Mouse (Mus musculus) bone marrow macrophage, adult 2 months (primary cell): ENCODE data around the gene Actr6. TPM values are rescaled to one million over a fixed set of nuclear protein-coding genes. Genes with fewer than 3 reads are reported as not detected.
A peak's percentile ranks its signal among the peaks of the same experiment; 100 is the strongest.

Experiments
- H3K27ac ChIP-seq: 2 replicates; pipeline ENCODE4 v1.5.1; 2012; ENCODE audit warnings: low read depth, low read length; ENCODE audit not compliant: insufficient read depth
- H3K4me1 ChIP-seq: 2 replicates; pipeline ENCODE4 v1.6.1; 2012; ENCODE audit warnings: low read length; ENCODE audit not compliant: control insufficient read depth, insufficient read depth
- H3K4me3 ChIP-seq: 2 replicates; pipeline ENCODE4 v1.5.1; 2012; ENCODE audit warnings: mild to moderate bottlenecking, low read length, moderate library complexity; ENCODE audit not compliant: insufficient read depth
- CTCF ChIP-seq: IDR thresholded peaks from 2 replicates; pipeline ENCODE4 v1.5.1; 2012; ENCODE audit warnings: low read depth, mild to moderate bottlenecking, low read length, moderate library complexity
- POLR2A ChIP-seq: IDR thresholded peaks from 2 replicates; pipeline ENCODE4 v1.6.1; 2012; ENCODE audit warnings: mild to moderate bottlenecking, low read depth, low read length, borderline replicate concordance
- polyA plus RNA-seq: library from polyadenylated mRNA; stranded (reverse); fragments of >200 nt; gene quantifications from 2 replicates; pipeline ENCODE4 v1.2.4, GENCODE M21; 2012; ENCODE audit not compliant: missing spikeins, insufficient read depth, insufficient read length

Actr6 gene
- polyA plus RNA-seq, 1 experiment, result 18.6 TPM

- H3K4me3 ChIP-seq, result no peak overlapping the region
- H3K27ac ChIP-seq, result no peak overlapping the region
- TF ChIP-seq CTCF, result no peak
- TF ChIP-seq POLR2A, result no peak
- H3K4me1 ChIP-seq, result peaks cover 18% of the 10 kb centered on the region
Observed at GRCm38 (mm10) chr10:89748619-89749018, 16.5 kb upstream of the Actr6 start.

GRCm38 (mm10) chr10:89747911-89748310 lies 15.8 kb upstream of the Actr6 start:
- H3K4me1 ChIP-seq, result peaks cover 18% of the 10 kb centered on the region
- TF ChIP-seq CTCF (no peak), POLR2A (no peak)
- peak overlapping the region; percentile 34; the same call in 1 of the 2 replicates for H3K27ac ChIP-seq
- no peak overlapping the region for H3K4me3 ChIP-seq

- Histone ChIP-seq H3K4me1 (peaks cover 18% of the 10 kb centered on the region), H3K27ac (peak overlapping the region; percentile 60), H3K4me3 (peak overlapping the region; percentile 23)
- no peak for TF ChIP-seq CTCF
- no peak for TF ChIP-seq POLR2A
Observed at GRCm38 (mm10) chr10:89747221-89747905, 15.3 kb upstream of the Actr6 start.

- TF ChIP-seq POLR2A, result no peak
- TF ChIP-seq CTCF, result no peak
- no peak overlapping the region for H3K27ac ChIP-seq
- H3K4me3 ChIP-seq, result no peak overlapping the region
- peaks cover 19% of the 10 kb centered on the region for H3K4me1 ChIP-seq
Observed at GRCm38 (mm10) chr10:89746581-89746980, 14.5 kb upstream of the Actr6 start.

- H3K4me3 ChIP-seq, result peak overlapping the region; percentile 97
- peak overlapping the region; percentile 70 for H3K27ac ChIP-seq
- peaks cover 24% of the 10 kb centered on the region for H3K4me1 ChIP-seq
- TF ChIP-seq POLR2A, result no peak
- TF ChIP-seq CTCF, result no peak
Observed at GRCm38 (mm10) chr10:89745666-89746020, 13.5 kb upstream of the Actr6 start.

GRCm38 (mm10) chr10:89744871-89745665 lies 13.0 kb upstream of the Actr6 start, which contains the start of gene Uhrf1bp1l:
TSS of gene Uhrf1bp1l (plus strand) at chr10:89744991.
- TF ChIP-seq POLR2A (peak; percentile 66; the same call in 1 of the 2 replicates), CTCF (no peak)
- Histone ChIP-seq H3K27ac (peak within 1 kb of the TSS; percentile 70), H3K4me3 (peak within 1 kb of the TSS; percentile 97), H3K4me1 (peaks cover 28% of the 10 kb centered on the region)

GRCm38 (mm10) chr10:89744341-89744740 lies 12.2 kb upstream of the Actr6 start:
- peaks cover 28% of the 10 kb centered on the region for H3K4me1 ChIP-seq
- TF ChIP-seq POLR2A, result no peak
- no peak for TF ChIP-seq CTCF
- H3K4me3 ChIP-seq, result peak overlapping the region; percentile 19
- H3K27ac ChIP-seq, result no peak overlapping the region

- no peak for TF ChIP-seq CTCF
- TF ChIP-seq POLR2A, result no peak
- Histone ChIP-seq H3K4me1 (peaks cover 25% of the 10 kb centered on the region), H3K4me3 (no peak overlapping the region), H3K27ac (no peak overlapping the region)
Observed at GRCm38 (mm10) chr10:89743266-89743665, 11.2 kb upstream of the Actr6 start.

- TF ChIP-seq CTCF (no peak), POLR2A (no peak)
- H3K4me3 ChIP-seq, result peak overlapping the region; percentile 27; the same call in 1 of the 2 replicates
- peaks cover 16% of the 10 kb centered on the region for H3K4me1 ChIP-seq
- H3K27ac ChIP-seq, result peak overlapping the region; percentile 72
Observed at GRCm38 (mm10) chr10:89740995-89741394, 8.9 kb upstream of the Actr6 start.

GRCm38 (mm10) chr10:89739703-89740102 lies 7.6 kb upstream of the Actr6 start:
- no peak for TF ChIP-seq POLR2A
- TF ChIP-seq CTCF, result no peak
- peaks cover 16% of the 10 kb centered on the region for H3K4me1 ChIP-seq

More at GRCm38 (mm10) chr10:89739703-89740102, 7.6 kb upstream of the Actr6 start:
- H3K27ac ChIP-seq, result no peak overlapping the region
- no peak overlapping the region for H3K4me3 ChIP-seq
